Mouse (Mus musculus): ENCODE measurements around the gene Tab1. TPM values are rescaled to one million over a fixed set of nuclear protein-coding genes. Genes with fewer than 3 reads are reported as not detected.

The Tab1 gene
- total and polyA plus RNA-seq, 3 experiments = 11.6 to 17.7 (median 12.0) TPM

DNA sequence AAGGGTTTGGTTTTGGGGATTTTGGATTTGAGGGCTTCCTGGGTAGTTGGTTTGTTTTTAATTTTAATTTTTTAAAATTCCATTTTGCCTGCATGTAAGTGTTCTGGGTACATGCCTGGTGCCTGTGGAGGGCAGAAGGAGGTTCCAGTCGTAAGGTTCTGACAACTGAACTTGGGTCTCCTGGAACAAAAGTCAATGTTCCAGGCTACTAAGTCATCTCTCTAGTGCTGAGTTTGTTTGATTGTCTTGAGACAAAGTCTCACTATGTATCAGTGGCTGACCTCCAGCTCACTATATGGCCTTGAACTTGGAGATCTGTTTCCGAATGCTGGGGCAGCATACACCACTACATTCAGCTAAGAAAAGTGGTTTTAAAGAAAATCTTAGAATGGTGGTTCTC, 2.6 kb downstream of the Tab1 start:
- dilution Hi-C loops (cut with MboI; ENCODE audit: extremely low pct_ligation_motif_present, extremely low pct_unique_long_range_greater_than_20kb, low sequenced_read_pairs) (no loop called here), in situ Hi-C loops (cut with MboI; ENCODE audit: low pct_ligation_motif_present, low pct_unique_long_range_greater_than_20kb, low sequenced_read_pairs) (no loop called here)
- H3K4me1 ChIP-seq (ENCODE audit: control insufficient read depth in 1 of 2, insufficient read depth in 2 of 2) = peaks cover 6 to 54% of the 10 kb centered on the region in 2 experiments
- DNase-seq (ENCODE audit: extremely low read depth) = no peak
- no peaks in the 10 kb centered on the region for H3K27me3 ChIP-seq (replicated peaks)
- no peak overlapping the region for H3K9ac ChIP-seq (ENCODE audit: insufficient read depth, low read depth)
- H3K36me3 ChIP-seq (replicated peaks in 1 of 2; ENCODE audit: control insufficient read depth in 1 of 2, insufficient read depth in 1 of 2, low read length in 1 of 2) = peaks cover 3 to 47% of the 10 kb centered on the region in 2 experiments
- peaks cover 22% of the 10 kb centered on the region; the same call in 1 of the 2 replicates for H3K79me2 ChIP-seq (replicated peaks; ENCODE audit: control insufficient read depth, extremely low read depth, insufficient read depth, poor library complexity, severe bottlenecking)
- TF ChIP-seq ELF1 (IDR thresholded peaks at IDR 0.05; ENCODE audit: low read depth, low read length) = no peak
- TF ChIP-seq UBTF (IDR thresholded peaks at IDR 0.05; ENCODE audit: low read depth, low read length) = no peak
- TF ChIP-seq CHD2 (IDR thresholded peaks at IDR 0.05; ENCODE audit: low read length) = no peak
- TF ChIP-seq RCOR1 (conservative IDR thresholded peaks at IDR 0.05; ENCODE audit: low read depth, low read length) = no peak
- TF ChIP-seq GABPA (IDR thresholded peaks at IDR 0.05; ENCODE audit: insufficient replicate concordance, low read depth, low read length) = no peak
- no peak for TF ChIP-seq POLR2AphosphoS2 (IDR thresholded peaks at IDR 0.05; ENCODE audit: low read depth, low read length)
- no peak for TF ChIP-seq NRF1 (IDR thresholded peaks at IDR 0.05; ENCODE audit: low read depth, low read length)
- TF ChIP-seq JUN (IDR thresholded peaks at IDR 0.05; ENCODE audit: insufficient read depth, low read depth, low read length) = no peak
- TF ChIP-seq IRF4 (IDR thresholded peaks at IDR 0.05; ENCODE audit: low read depth, low read length) = no peak
- no peak for TF ChIP-seq ZMIZ1 (IDR thresholded peaks at IDR 0.05; ENCODE audit: low read depth, low read length)
- no peak for TF ChIP-seq TCF12 (IDR thresholded peaks at IDR 0.05; ENCODE audit: low read depth, low read length)
- no peak for TF ChIP-seq PAX5 (IDR thresholded peaks at IDR 0.05; ENCODE audit: low read length)
- TF ChIP-seq USF2 (conservative IDR thresholded peaks at IDR 0.05; ENCODE audit: low read depth, low read length) = no peak
- TF ChIP-seq POLR2A (IDR thresholded peaks at IDR 0.05; ENCODE audit: low read depth, low read length) = no peak
- no peak for TF ChIP-seq ETS1 (conservative IDR thresholded peaks at IDR 0.05; ENCODE audit: low read depth, low read length)
- H3K4me2 ChIP-seq (ENCODE audit: insufficient read depth, low read depth, poor library complexity, severe bottlenecking) = no peak overlapping the region
- no peak overlapping the region for H3K4me3 ChIP-seq (replicated peaks in 1 of 3; ENCODE audit: low read depth in 2 of 3, low read length in 2 of 3, poor library complexity in 1 of 3)
- no peak overlapping the region for H3K27ac ChIP-seq (ENCODE audit: insufficient read depth, low read depth)
- no peaks in the 10 kb centered on the region for H3K9me3 ChIP-seq (replicated peaks; ENCODE audit: low read length)

GRCm38 (mm10) chr15:80136645-80137044, 3.7 kb downstream of the Tab1 start:
- peaks cover 6 to 54% of the 10 kb centered on the region in 2 experiments for H3K4me1 ChIP-seq (ENCODE audit: control insufficient read depth in 1 of 2, insufficient read depth in 2 of 2)
- H3K4me3 ChIP-seq (replicated peaks in 1 of 3; ENCODE audit: low read depth in 2 of 3, low read length in 2 of 3, poor library complexity in 1 of 3) = no peak overlapping the region
- TF ChIP-seq MAX (IDR thresholded peaks at IDR 0.05; ENCODE audit: low read length) (no peak), RCOR1 (conservative IDR thresholded peaks at IDR 0.05; ENCODE audit: low read depth, low read length) (no peak), USF2 (conservative IDR thresholded peaks at IDR 0.05; ENCODE audit: low read depth, low read length) (no peak), POLR2AphosphoS2 (IDR thresholded peaks at IDR 0.05; ENCODE audit: low read depth, low read length) (no peak)
- no peak overlapping the region for H3K9ac ChIP-seq (ENCODE audit: insufficient read depth, low read depth)
- no peak for DNase-seq (ENCODE audit: extremely low read depth)
- no peaks in the 10 kb centered on the region for H3K27me3 ChIP-seq (replicated peaks)
- peaks cover 10 to 59% of the 10 kb centered on the region in 2 experiments for H3K36me3 ChIP-seq (replicated peaks in 1 of 2; ENCODE audit: control insufficient read depth in 1 of 2, insufficient read depth in 1 of 2, low read length in 1 of 2)
- H3K27ac ChIP-seq (ENCODE audit: insufficient read depth, low read depth) = no peak overlapping the region
- dilution Hi-C loops (cut with MboI; ENCODE audit: extremely low pct_ligation_motif_present, extremely low pct_unique_long_range_greater_than_20kb, low sequenced_read_pairs) (no loop called here), in situ Hi-C loops (cut with MboI; ENCODE audit: low pct_ligation_motif_present, low pct_unique_long_range_greater_than_20kb, low sequenced_read_pairs) (no loop called here)
- H3K9me3 ChIP-seq (replicated peaks; ENCODE audit: low read length) = peaks cover 3% of the 10 kb centered on the region
- H3K4me2 ChIP-seq (ENCODE audit: insufficient read depth, low read depth, poor library complexity, severe bottlenecking) = no peak overlapping the region
- peaks cover 22% of the 10 kb centered on the region; the same call in 1 of the 2 replicates for H3K79me2 ChIP-seq (replicated peaks; ENCODE audit: control insufficient read depth, extremely low read depth, insufficient read depth, poor library complexity, severe bottlenecking)

All from CH12.LX (cell line).